Mouse (Mus musculus) ES-E14 (cell line): ENCODE data around the gene Nim1k.
"Not testable (repeated sequence)": the region's sequence is repeated elsewhere in the genome, so short reads cannot be mapped to it uniquely, and the experiment has no call there.

Experiments
- CHD2 ChIP-seq: IDR thresholded peaks from 2 replicates; pipeline ENCODE4 v1.6.1; 2014; ENCODE audit warnings: mild to moderate bottlenecking, low read depth, low read length, inconsistent platforms
- HCFC1 ChIP-seq: IDR thresholded peaks from 2 replicates; pipeline ENCODE4 v1.6.1; 2012; ENCODE audit warnings: low read length, inconsistent platforms, borderline replicate concordance; ENCODE audit not compliant: insufficient read depth
- MAFK ChIP-seq: IDR thresholded peaks from 2 replicates; pipeline ENCODE4 v1.6.1; 2014; ENCODE audit warnings: mild to moderate bottlenecking, low read depth, low read length, inconsistent platforms; ENCODE audit not compliant: insufficient read depth
- ZC3H11A ChIP-seq: IDR thresholded peaks from 2 replicates; pipeline ENCODE4 v1.6.1; 2012; ENCODE audit warnings: low read depth, mild to moderate bottlenecking, inconsistent platforms, low read length, borderline replicate concordance
- ZNF384 ChIP-seq: IDR thresholded peaks from 2 replicates; pipeline ENCODE4 v1.6.1; 2012; ENCODE audit warnings: low read depth, low read length, inconsistent platforms

GRCm38 (mm10) chr13:119706278-119706880 is 49.3 kb downstream of the Nim1k start:
- not testable (repeated sequence) for TF ChIP-seq ZC3H11A, MAFK, CHD2, HCFC1, ZNF384
